Comparison of ENCODE assay signal across 18 mouse cellular contexts in genomic region chr12:31185933-31186845, GRCm38 (mm10). TPM values are rescaled to one million over a fixed set of nuclear protein-coding genes. Genes with fewer than 3 reads are reported as not detected.
DNase-seq lines count a peak whose midpoint lies in the region; ATAC-seq and TF ChIP-seq lines count a peak whose summit lies in the region.
"Had no signal": no experiment of that assay in that cellular context is flagged by ENCODE, and none has a peak within 500 bp of the region (broad histone marks: within the 10 kb centered on the region; RNA-seq: fewer than 3 reads in every experiment).

No protein-coding gene starts in this region.

- 59% methylated on average over 8 of the region's 8 CpGs for WGBS in intestine, embryonic 14.5 days
- WGBS in intestine, postnatal 0 days: 65% methylated on average over 8 of the region's 8 CpGs
- WGBS in forebrain, embryonic 16.5 days: 72% methylated on average over 8 of the region's 8 CpGs
- WGBS in stomach, embryonic 15.5 days: 59% methylated on average over 8 of the region's 8 CpGs

- H3K9ac ChIP-seq in intestine, embryonic 14.5 days (ENCODE audit: low read length): no peak overlapping the region
- H3K9ac ChIP-seq in intestine, postnatal 0 days (ENCODE audit: low read depth, low read length): no peak overlapping the region
- no peak overlapping the region for H3K9ac ChIP-seq in forebrain, embryonic 16.5 days (replicated peaks; ENCODE audit: low read depth, low read length)
- H3K9ac ChIP-seq in stomach, embryonic 15.5 days: no peak overlapping the region
- H3K9ac ChIP-seq: heart, embryonic 12.5 days; hindbrain, embryonic 13.5 days; midbrain, embryonic 12.5 days had no signal

- no peak for TF ChIP-seq CTCF in intestine, postnatal 0 days (IDR thresholded peaks at IDR 0.05; ENCODE audit: low read depth)

- ATAC-seq in intestine, embryonic 14.5 days (replicated peaks; ENCODE audit: low FRiP score, low TSS enrichment, low read depth): no peak
- no peak for ATAC-seq in intestine, postnatal 0 days
- ATAC-seq in forebrain, embryonic 16.5 days: 0 out of 2 replicates have a peak, but pooled peaks have one; percentile 28
- ATAC-seq in stomach, embryonic 15.5 days (ENCODE audit: insufficient read depth, low FRiP score, low read depth): no peak
- no peak for ATAC-seq in granulocyte monocyte progenitor cell, adult 5-6 weeks (replicated peaks; ENCODE audit: poor library complexity, severe bottlenecking)
- ATAC-seq: CD4-positive, CD25-positive, alpha-beta regulatory T cell, adult 4 months had no signal

- H3K27me3 ChIP-seq in intestine, embryonic 14.5 days (replicated peaks; ENCODE audit: control insufficient read depth, insufficient read depth, low read length): no peaks in the 10 kb centered on the region
- H3K27me3 ChIP-seq in intestine, postnatal 0 days (replicated peaks; ENCODE audit: control insufficient read depth, insufficient read depth, low read length): no peaks in the 10 kb centered on the region
- no peaks in the 10 kb centered on the region for H3K27me3 ChIP-seq in forebrain, embryonic 16.5 days (replicated peaks; ENCODE audit: control insufficient read depth, insufficient read depth, low read length)
- no peaks in the 10 kb centered on the region for H3K27me3 ChIP-seq in stomach, embryonic 15.5 days (replicated peaks)
- H3K27me3 ChIP-seq: heart, embryonic 12.5 days; hindbrain, embryonic 13.5 days; midbrain, embryonic 12.5 days had no signal

- no peaks in the 10 kb centered on the region for H3K9me3 ChIP-seq in intestine, embryonic 14.5 days (ENCODE audit: control insufficient read depth, low read length)
- H3K9me3 ChIP-seq in intestine, postnatal 0 days (ENCODE audit: control insufficient read depth): no peaks in the 10 kb centered on the region
- no peaks in the 10 kb centered on the region for H3K9me3 ChIP-seq in forebrain, embryonic 16.5 days (ENCODE audit: control insufficient read depth, low read length)
- no peaks in the 10 kb centered on the region for H3K9me3 ChIP-seq in stomach, embryonic 15.5 days
- H3K9me3 ChIP-seq: heart, embryonic 12.5 days; hindbrain, embryonic 13.5 days; midbrain, embryonic 12.5 days had no signal

- no peaks in the 10 kb centered on the region for H3K36me3 ChIP-seq in intestine, embryonic 14.5 days (ENCODE audit: control insufficient read depth, insufficient read depth, low read length)
- no peaks in the 10 kb centered on the region for H3K36me3 ChIP-seq in intestine, postnatal 0 days (ENCODE audit: control insufficient read depth, insufficient read depth)
- no peaks in the 10 kb centered on the region for H3K36me3 ChIP-seq in forebrain, embryonic 16.5 days (ENCODE audit: control insufficient read depth, insufficient read depth)
- H3K36me3 ChIP-seq in stomach, embryonic 15.5 days: no peaks in the 10 kb centered on the region
- H3K36me3 ChIP-seq: heart, embryonic 12.5 days; hindbrain, embryonic 13.5 days; midbrain, embryonic 12.5 days had no signal

- no peak overlapping the region for H3K4me2 ChIP-seq in intestine, embryonic 14.5 days (ENCODE audit: low read length)
- H3K4me2 ChIP-seq in intestine, postnatal 0 days (replicated peaks; ENCODE audit: low read depth): no peak overlapping the region
- no peak overlapping the region for H3K4me2 ChIP-seq in forebrain, embryonic 16.5 days (ENCODE audit: low read length)
- no peak overlapping the region for H3K4me2 ChIP-seq in stomach, embryonic 15.5 days
- H3K4me2 ChIP-seq: heart, embryonic 12.5 days; hindbrain, embryonic 13.5 days; midbrain, embryonic 12.5 days had no signal

- H3K4me3 ChIP-seq in intestine, embryonic 14.5 days (ENCODE audit: low read depth, low read length): no peak overlapping the region
- no peak overlapping the region for H3K4me3 ChIP-seq in intestine, postnatal 0 days (ENCODE audit: low read depth, low read length)
- H3K4me3 ChIP-seq in forebrain, embryonic 16.5 days (replicated peaks; ENCODE audit: low read length): no peak overlapping the region
- no peak overlapping the region for H3K4me3 ChIP-seq in stomach, embryonic 15.5 days (replicated peaks)
- H3K4me3 ChIP-seq: heart, embryonic 12.5 days; hindbrain, embryonic 13.5 days; midbrain, embryonic 12.5 days had no signal

- H3K4me1 ChIP-seq in intestine, embryonic 14.5 days (replicated peaks; ENCODE audit: control insufficient read depth, insufficient read depth, low read length): peaks cover 47% of the 10 kb centered on the region
- H3K4me1 ChIP-seq in intestine, postnatal 0 days (replicated peaks; ENCODE audit: control insufficient read depth, insufficient read depth, low read length): no peaks in the 10 kb centered on the region
- peaks cover 15% of the 10 kb centered on the region for H3K4me1 ChIP-seq in forebrain, embryonic 16.5 days (replicated peaks; ENCODE audit: control insufficient read depth, insufficient read depth, low read length)
- H3K4me1 ChIP-seq in stomach, embryonic 15.5 days: peaks cover 19% of the 10 kb centered on the region

- no peak for DNase-seq in intestine, embryonic 14.5 days (ENCODE audit: low spot score)
- peak; percentile 9 for DNase-seq in right cerebral cortex, adult 18-20 months
- no peak for DNase-seq in right cerebral cortex, postnatal 4 days
- DNase-seq in cerebellum, adult 8-10 months: no peak
- DNase-seq: adrenal gland, postnatal 25 days; cerebellum, adult 11 months; right cerebral cortex, postnatal 25 days had no signal

- H3K27ac ChIP-seq in intestine, embryonic 14.5 days (ENCODE audit: low read depth): peak overlapping the region; percentile 68
- H3K27ac ChIP-seq in intestine, postnatal 0 days (ENCODE audit: low read depth, low read length): no peak overlapping the region
- no peak overlapping the region for H3K27ac ChIP-seq in forebrain, embryonic 16.5 days (ENCODE audit: low read length)
- H3K27ac ChIP-seq in stomach, embryonic 15.5 days: peak overlapping the region; percentile 88
- H3K27ac ChIP-seq: hindbrain, embryonic 13.5 days; midbrain, embryonic 12.5 days had no signal

RNA-seq across cellular contexts. Expression of gene Gm6993, which starts 54.4 kb away (rescaled TPM):
- polyA plus RNA-seq in intestine, embryonic 14.5 days (2014; fragmentation: Nextera tagmentation; extraction: Ambion mirVana): not detected in 2 replicates
- polyA plus RNA-seq in intestine, postnatal 0 days (2015; fragmentation: Nextera tagmentation; extraction: Ambion mirVana): not detected in 2 replicates
- polyA plus RNA-seq in forebrain, embryonic 16.5 days (2015; fragmentation: Nextera tagmentation; extraction: Ambion mirVana): not detected in 2 replicates
- not detected in 2 replicates for polyA plus RNA-seq in stomach, embryonic 15.5 days (2015; fragmentation: Nextera tagmentation; extraction: Ambion mirVana)
- not detected in 2 replicates for total RNA-seq in granulocyte monocyte progenitor cell, adult 5-6 weeks (2014; fragmentation: Nextera tagmentation)
- total RNA-seq in granulocyte monocyte progenitor cell, adult 5-6 weeks (2017): not detected in 2 replicates
- total RNA-seq: adrenal gland, postnatal 25 days had no signal
- polyA plus RNA-seq: CD4-positive, CD25-positive, alpha-beta regulatory T cell, adult 4 months; heart, embryonic 12.5 days; hindbrain, embryonic 13.5 days; liver, embryonic 16.5 days; midbrain, embryonic 12.5 days; neural tube, embryonic 14.5 days; testis, adult 2 months had no signal

Comparison
In these comparisons a context has a peak if more than half of its experiments do, and no peak if none do; other contexts are left out.
1. H3K27ac ChIP-seq: peak in intestine, embryonic 14.5 days (single experiment) and stomach, embryonic 15.5 days (single experiment); none in intestine, postnatal 0 days (single experiment) and forebrain, embryonic 16.5 days (single experiment).